Mouse (Mus musculus) lung, embryonic 14.5 days (tissue): ENCODE data around the gene Thsd4. TPM values are rescaled to one million over a fixed set of nuclear protein-coding genes. Genes with fewer than 3 reads are reported as not detected.

Experiments
- ATAC-seq: fragments of 200-750 bp; cut with Nextera tagmentation; 2 replicates; pipeline ENCODE4 v1.8.0; 2017; ENCODE audit warnings: mild to moderate bottlenecking, moderate TSS enrichment, moderate library complexity; ENCODE audit not compliant: insufficient read depth
- DNase-seq: peaks from one replicate; pipeline ENCODE4 v3.0.0-alpha.2; 2015
- H3K27ac ChIP-seq: fragments of 300-500 bp; sonication (generic); 2 replicates; pipeline ENCODE4 v1.5.1; 2014; ENCODE audit warnings: low read depth, mild to moderate bottlenecking, moderate library complexity
- H3K27me3 ChIP-seq: fragments of 300-500 bp; sonication (generic); 2 replicates; pipeline ENCODE4 v1.6.1; 2014; ENCODE audit warnings: low read length, control low read depth; ENCODE audit not compliant: insufficient read depth
- H3K36me3 ChIP-seq: fragments of 300-500 bp; sonication (generic); 2 replicates; pipeline ENCODE4 v1.6.1; 2014; ENCODE audit warnings: control low read depth; ENCODE audit not compliant: insufficient read depth
- H3K4me1 ChIP-seq: fragments of 300-500 bp; sonication (generic); 2 replicates; pipeline ENCODE4 v1.6.1; 2014; ENCODE audit warnings: antibody characterized with exemption, control low read depth; ENCODE audit not compliant: insufficient read depth
- H3K4me2 ChIP-seq: fragments of 300-500 bp; sonication (generic); 2 replicates; pipeline ENCODE4 v1.6.1; 2014; ENCODE audit warnings: mild to moderate bottlenecking
- H3K4me3 ChIP-seq: fragments of 300-500 bp; sonication (generic); 2 replicates; pipeline ENCODE4 v1.5.1; 2014; ENCODE audit warnings: low read depth, low read length
- H3K9ac ChIP-seq: fragments of 300-500 bp; sonication (generic); 2 replicates; pipeline ENCODE4 v1.6.1; 2014
- H3K9me3 ChIP-seq: fragments of 300-500 bp; sonication (generic); 2 replicates; pipeline ENCODE4 v1.6.1; 2016; ENCODE audit warnings: low read depth, low read length, control low read depth
- CTCF ChIP-seq: IDR thresholded peaks from 2 replicates; pipeline ENCODE4 v1.5.1; 2016; ENCODE audit warnings: antibody characterized with exemption, low read depth
- WGBS: fragments of 180-500 bp; shearing (Covaris S2); extraction: QIAGEN DNeasy Blood & Tissue Kit; methylation state at CpG from one replicate; pipeline ENCODE4 v1.1.7; 2014; 5-methylcytosine and 5-hydroxymethylcytosine counted together
- polyA plus RNA-seq: library from polyadenylated mRNA; unstranded; fragments of >200 nt; fragmentation: Nextera tagmentation; extraction: Ambion mirVana; gene quantifications from 2 replicates; pipeline ENCODE4 v1.2.1, GENCODE M21; 2014

The Thsd4 gene
- polyA plus RNA-seq, 1 experiment from 2014 or later: 18.5 TPM

DNA sequence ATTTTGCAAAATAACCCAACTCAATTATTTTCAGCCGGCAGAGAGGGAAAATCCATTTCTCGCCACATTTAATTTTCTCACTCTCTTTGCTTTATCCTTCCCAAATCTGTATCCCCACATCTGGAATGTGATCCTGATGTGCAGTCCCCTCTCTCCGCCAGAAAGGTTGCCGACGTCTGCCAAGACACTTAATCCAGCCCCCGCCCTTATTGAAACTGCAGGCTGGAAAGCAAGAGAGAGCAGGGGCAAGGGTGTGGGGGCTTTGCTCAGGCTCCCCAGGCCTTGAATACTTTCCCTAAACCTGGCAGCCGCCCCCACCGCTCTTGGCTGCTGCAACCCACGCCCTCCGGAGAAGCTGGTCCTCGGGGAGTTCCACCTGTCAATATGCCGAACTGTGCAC lies 233.1 kb downstream of the Thsd4 start:
- DNase-seq: no peak
- Histone ChIP-seq H3K9ac (no peak overlapping the region), H3K4me2 (no peak overlapping the region), H3K27ac (no peak overlapping the region), H3K9me3 (no peaks in the 10 kb centered on the region), H3K36me3 (no peaks in the 10 kb centered on the region), H3K4me1 (0 out of 2 replicates have a peak, but pooled peaks cover 4% of the 10 kb centered on the region), H3K27me3 (no peaks in the 10 kb centered on the region), H3K4me3 (no peak overlapping the region)
- no peak for TF ChIP-seq CTCF
- WGBS: 60% methylated on average over 12 of the region's 12 CpGs
- ATAC-seq: no peak

GRCm38 (mm10) chr9:60286390-60286789 lies 235.5 kb downstream of the Thsd4 start:
- H3K4me2 ChIP-seq: no peak overlapping the region
- H3K27me3 ChIP-seq: no peaks in the 10 kb centered on the region
- no peak overlapping the region for H3K9ac ChIP-seq
- no peaks in the 10 kb centered on the region for H3K36me3 ChIP-seq
- 80% methylated on average over 3 of the region's 3 CpGs for WGBS
- no peak overlapping the region for H3K27ac ChIP-seq
- H3K4me3 ChIP-seq: no peak overlapping the region
- 0 out of 2 replicates have a peak, but pooled peaks cover 7% of the 10 kb centered on the region for H3K4me1 ChIP-seq
- TF ChIP-seq CTCF: no peak
- DNase-seq (no peak), ATAC-seq (no peak)
- H3K9me3 ChIP-seq: no peaks in the 10 kb centered on the region

DNA sequence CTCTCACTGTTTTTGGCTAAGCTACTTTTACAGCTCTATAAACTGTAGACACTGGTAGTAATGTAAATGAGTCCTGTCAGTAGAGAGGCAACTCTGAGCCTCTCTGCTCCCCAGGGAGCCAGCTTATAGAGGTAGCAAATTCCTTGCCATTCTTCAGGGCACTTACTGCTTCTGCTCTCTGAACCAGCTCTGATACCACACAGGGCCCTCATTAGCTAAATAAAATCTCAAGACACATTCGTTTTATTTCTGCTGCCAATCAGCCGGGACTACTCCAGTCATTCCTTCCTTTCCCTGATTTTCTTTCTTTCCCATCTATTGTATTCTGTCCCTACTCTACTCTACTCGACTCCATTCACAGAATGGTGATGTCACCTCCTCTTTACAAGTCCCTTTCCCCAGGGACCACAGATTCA lies 236.8 kb downstream of the Thsd4 start:
- ATAC-seq (no peak), DNase-seq (no peak)
- Histone ChIP-seq H3K4me2 (no peak overlapping the region), H3K9ac (no peak overlapping the region), H3K9me3 (no peaks in the 10 kb centered on the region), H3K36me3 (no peaks in the 10 kb centered on the region), H3K27ac (no peak overlapping the region), H3K4me3 (no peak overlapping the region), H3K4me1 (peaks cover 15% of the 10 kb centered on the region), H3K27me3 (no peaks in the 10 kb centered on the region)
- 33% methylated on average over 3 of the region's 3 CpGs for WGBS
- TF ChIP-seq CTCF: no peak

GRCm38 (mm10) chr9:60284318-60284717 lies 237.5 kb downstream of the Thsd4 start:
- ATAC-seq: no peak
- DNase-seq: no peak

DNA sequence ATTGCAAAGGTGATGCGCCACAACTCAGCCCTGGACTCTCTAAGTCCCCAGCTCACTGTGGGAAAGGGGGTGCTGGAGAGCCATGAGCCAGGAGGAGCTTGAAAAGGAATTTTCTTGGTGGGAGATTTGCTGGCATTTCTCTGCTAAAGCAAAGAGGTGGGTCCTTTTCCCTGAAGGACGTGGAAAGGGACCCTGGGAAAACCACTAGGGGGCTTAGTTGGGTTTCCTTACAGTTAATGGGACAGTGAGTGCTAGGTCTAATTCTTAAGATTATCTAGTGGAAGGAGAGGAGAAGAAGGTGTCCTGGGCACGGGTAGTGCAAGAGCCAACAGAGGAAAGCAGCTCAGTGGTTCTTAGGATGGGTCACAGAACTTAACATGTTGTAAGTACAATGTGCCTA lies 238.3 kb downstream of the Thsd4 start:
- peaks cover 18% of the 10 kb centered on the region for H3K4me1 ChIP-seq
- H3K27ac ChIP-seq: no peak overlapping the region
- no peaks in the 10 kb centered on the region for H3K36me3 ChIP-seq
- no peak overlapping the region for H3K9ac ChIP-seq
- H3K4me3 ChIP-seq: no peak overlapping the region
- H3K27me3 ChIP-seq: no peaks in the 10 kb centered on the region
- DNase-seq (peak; percentile 77), ATAC-seq (no peak)
- peak; percentile 58 for TF ChIP-seq CTCF
- 52% methylated on average over 3 of the region's 3 CpGs for WGBS
- H3K9me3 ChIP-seq: no peaks in the 10 kb centered on the region
- no peak overlapping the region for H3K4me2 ChIP-seq

More at GRCm38 (mm10) chr9:60284318-60284717, 237.5 kb downstream of the Thsd4 start:
- Histone ChIP-seq H3K36me3 (no peaks in the 10 kb centered on the region), H3K9me3 (no peaks in the 10 kb centered on the region), H3K27me3 (no peaks in the 10 kb centered on the region), H3K4me3 (no peak overlapping the region), H3K4me2 (no peak overlapping the region), H3K4me1 (peaks cover 22% of the 10 kb centered on the region), H3K9ac (no peak overlapping the region), H3K27ac (no peak overlapping the region)
- 87% methylated on average over 1 of the region's 1 CpGs for WGBS
- no peak for TF ChIP-seq CTCF

DNA sequence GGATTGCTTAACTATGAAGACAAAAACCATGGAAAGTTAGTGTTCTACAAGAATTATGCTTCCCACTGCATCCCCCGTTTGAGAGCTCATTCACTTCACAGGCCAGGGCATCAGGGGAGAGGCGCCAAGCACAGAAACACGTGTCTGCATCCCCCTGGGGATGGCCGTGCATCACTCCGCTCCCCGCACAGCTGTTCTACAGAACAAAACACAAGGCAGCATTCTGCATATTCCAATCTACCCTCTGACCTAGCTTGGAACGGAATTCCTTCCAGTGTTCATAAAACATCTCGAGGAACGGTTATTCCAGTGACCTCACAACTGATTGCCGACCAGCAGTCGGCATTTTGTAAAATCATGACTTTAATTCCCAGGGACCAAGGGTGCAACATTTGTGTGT lies 240.6 kb downstream of the Thsd4 start:
- peak overlapping the region; percentile 70; the same call in 1 of the 2 replicates for H3K27ac ChIP-seq
- H3K9me3 ChIP-seq: no peaks in the 10 kb centered on the region
- H3K4me3 ChIP-seq: no peak overlapping the region
- WGBS: 36% methylated on average over 11 of the region's 11 CpGs
- ATAC-seq (peak; percentile 71), DNase-seq (peak; percentile 85)
- no peaks in the 10 kb centered on the region for H3K36me3 ChIP-seq
- H3K4me1 ChIP-seq: peaks cover 18% of the 10 kb centered on the region
- no peak overlapping the region for H3K9ac ChIP-seq
- no peak for TF ChIP-seq CTCF
- no peak overlapping the region for H3K4me2 ChIP-seq
- no peaks in the 10 kb centered on the region for H3K27me3 ChIP-seq

GRCm38 (mm10) chr9:60280786-60281185 lies 241.1 kb downstream of the Thsd4 start:
- DNase-seq (no peak), ATAC-seq (no peak)
- Histone ChIP-seq H3K4me1 (peaks cover 22% of the 10 kb centered on the region), H3K4me3 (no peak overlapping the region), H3K27me3 (no peaks in the 10 kb centered on the region), H3K4me2 (no peak overlapping the region), H3K9me3 (no peaks in the 10 kb centered on the region), H3K27ac (no peak overlapping the region), H3K9ac (no peak overlapping the region), H3K36me3 (no peaks in the 10 kb centered on the region)
- WGBS: 87% methylated on average over 5 of the region's 5 CpGs
- no peak for TF ChIP-seq CTCF

GRCm38 (mm10) chr9:60279556-60279955 lies 242.3 kb downstream of the Thsd4 start:
- DNase-seq: no peak
- H3K27me3 ChIP-seq: no peaks in the 10 kb centered on the region
- no peak overlapping the region for H3K9ac ChIP-seq
- no peak for ATAC-seq
- no peak overlapping the region for H3K4me2 ChIP-seq
- TF ChIP-seq CTCF: no peak
- no peak overlapping the region for H3K27ac ChIP-seq
- peaks cover 22% of the 10 kb centered on the region for H3K4me1 ChIP-seq
- 50% methylated on average over 6 of the region's 6 CpGs for WGBS
- no peaks in the 10 kb centered on the region for H3K36me3 ChIP-seq
- H3K9me3 ChIP-seq: no peaks in the 10 kb centered on the region
- H3K4me3 ChIP-seq: no peak overlapping the region
